Mouse (Mus musculus) kidney, postnatal 0 days (tissue): ENCODE measurements around the gene Fnbp4. TPM values are rescaled to one million over a fixed set of nuclear protein-coding genes. Genes with fewer than 3 reads are reported as not detected.

Experiments used
- ATAC-seq: fragments of 200-750 bp; cut with Nextera tagmentation; replicated peaks from 2 replicates; pipeline ENCODE4 v1.8.0; 2017; ENCODE audit warnings: low read depth, moderate number of reproducible peaks, moderate TSS enrichment, moderate library complexity; ENCODE audit not compliant: low FRiP score
- DNase-seq: peaks from one replicate; pipeline ENCODE4 v3.0.0-alpha.2; 2016; ENCODE audit warnings: low spot score
- H3K27ac ChIP-seq: fragments of 300-500 bp; sonication (generic); 2 replicates; pipeline ENCODE4 v1.5.1; 2014; ENCODE audit warnings: mild to moderate bottlenecking
- H3K27me3 ChIP-seq: fragments of 300-500 bp; sonication (generic); 2 replicates; pipeline ENCODE4 v1.6.1; 2014; ENCODE audit warnings: low read length, mixed read lengths; ENCODE audit not compliant: insufficient read depth
- H3K36me3 ChIP-seq: fragments of 300-500 bp; sonication (generic); 2 replicates; pipeline ENCODE4 v1.6.1; 2014; ENCODE audit warnings: low read length, mixed read lengths; ENCODE audit not compliant: insufficient read depth
- H3K4me1 ChIP-seq: fragments of 300-500 bp; sonication (generic); replicated peaks from 2 replicates; pipeline ENCODE4 v1.6.1; 2014; ENCODE audit warnings: antibody characterized with exemption, low read length, mixed read lengths; ENCODE audit not compliant: insufficient read depth
- H3K4me2 ChIP-seq: fragments of 300-500 bp; sonication (generic); 2 replicates; pipeline ENCODE4 v1.6.1; 2014; ENCODE audit warnings: mild to moderate bottlenecking, low read length, moderate library complexity, mixed read lengths
- H3K4me3 ChIP-seq: fragments of 300-500 bp; sonication (generic); replicated peaks from 2 replicates; pipeline ENCODE4 v1.5.1; 2014; ENCODE audit warnings: low read depth, low read length
- H3K9ac ChIP-seq: fragments of 300-500 bp; sonication (generic); 2 replicates; pipeline ENCODE4 v1.6.1; 2014; ENCODE audit warnings: low read depth, low read length
- H3K9me3 ChIP-seq: fragments of 300-500 bp; sonication (generic); replicated peaks from 2 replicates; pipeline ENCODE4 v1.6.1; 2016; ENCODE audit warnings: low read length, inconsistent platforms, mixed read lengths
- CTCF ChIP-seq: IDR thresholded peaks from 2 replicates; pipeline ENCODE4 v1.5.1; 2016; ENCODE audit warnings: antibody characterized with exemption, low read depth, mild to moderate bottlenecking, moderate library complexity
- WGBS: fragments of 180-500 bp; shearing (Covaris S2); extraction: QIAGEN DNeasy Blood & Tissue Kit; methylation state at CpG from one replicate; pipeline ENCODE4 v1.1.7; 2014; 5-methylcytosine and 5-hydroxymethylcytosine counted together
- polyA plus RNA-seq: library from polyadenylated mRNA; unstranded; fragments of >200 nt; fragmentation: Nextera tagmentation; extraction: Ambion mirVana; gene quantifications from 2 replicates; pipeline ENCODE4 v1.2.1, GENCODE M21; 2015

Fnbp4 gene
- 44.2 and 52.7 TPM in 2 replicates for polyA plus RNA-seq

DNA sequence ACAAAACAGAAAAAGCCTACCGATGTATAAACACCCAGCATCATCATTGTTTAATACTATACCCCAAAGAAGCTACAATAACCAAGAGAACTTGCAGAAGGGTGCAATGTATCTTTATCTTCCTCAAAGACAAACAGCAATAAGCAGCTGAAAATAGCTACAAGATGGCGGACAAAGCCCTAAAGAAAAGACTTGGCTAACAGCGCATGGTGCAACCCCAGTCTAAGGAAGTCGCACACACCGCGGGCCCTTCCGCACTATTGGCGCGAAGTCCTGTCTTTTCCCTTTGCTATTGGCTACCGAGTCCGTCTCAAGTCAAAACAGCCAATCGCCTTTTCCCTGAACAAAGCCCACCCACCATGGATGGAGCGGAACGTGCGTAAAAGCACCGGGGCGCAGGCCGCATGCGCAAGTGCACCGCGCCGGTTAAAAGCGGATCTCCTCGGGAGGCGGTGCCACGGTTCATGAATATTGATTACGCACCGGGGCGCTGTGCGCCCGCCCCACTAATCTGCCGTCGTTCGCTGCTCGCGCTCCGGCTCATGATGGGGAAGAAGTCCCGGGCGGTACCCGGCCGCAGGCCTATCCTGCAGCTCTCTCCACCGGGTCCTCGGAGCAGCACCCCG is at the start of gene Fnbp4:
Gene Fnbp4, plus strand, starts transcription at position 318 of the 626 bp plus-strand sequence.
- Histone ChIP-seq H3K27ac (peak within 1 kb of the TSS; percentile 99), H3K9ac (peak within 1 kb of the TSS; percentile 97), H3K36me3 (no peaks in the 10 kb centered on the region), H3K4me3 (peak within 1 kb of the TSS; percentile 98), H3K4me2 (peak within 1 kb of the TSS; percentile 75), H3K4me1 (no peaks in the 10 kb centered on the region), H3K27me3 (no peaks in the 10 kb centered on the region), H3K9me3 (no peaks in the 10 kb centered on the region)
- peak; percentile 100 for ATAC-seq
- peak; percentile 23; the same call in 1 of the 2 replicates for TF ChIP-seq CTCF
- WGBS: under 1% methylated on average over 44 of the region's 44 CpGs
- peak; percentile 100 for DNase-seq

DNA sequence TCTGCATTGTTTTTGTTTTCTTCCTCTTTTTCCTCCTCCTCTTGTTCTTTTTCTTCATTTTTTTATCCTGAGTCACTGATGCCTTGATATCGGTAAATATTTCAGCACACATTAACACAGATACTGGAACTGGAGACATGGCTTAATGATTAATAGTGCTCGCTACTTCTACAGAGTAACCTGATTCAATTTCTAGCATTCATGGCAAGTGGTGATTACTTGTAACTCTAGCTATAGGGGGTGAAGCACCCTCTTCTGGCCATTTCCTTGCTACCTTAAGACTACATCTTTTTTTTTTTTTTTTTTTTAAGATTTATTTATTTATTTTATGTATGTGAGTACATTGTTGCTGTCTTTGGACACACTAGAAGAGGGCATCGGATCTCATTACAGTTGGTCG is 44.2 kb upstream of the Fnbp4 start:
- no peak overlapping the region for H3K4me2 ChIP-seq
- H3K9ac ChIP-seq: no peak overlapping the region
- no peaks in the 10 kb centered on the region for H3K4me1 ChIP-seq
- peak; percentile 35 for DNase-seq
- no peak; the same call in 1 of the 2 replicates for ATAC-seq
- H3K4me3 ChIP-seq: no peak overlapping the region
- peaks cover 54% of the 10 kb centered on the region for H3K36me3 ChIP-seq
- no peaks in the 10 kb centered on the region for H3K9me3 ChIP-seq
- TF ChIP-seq CTCF: peak; percentile 48
- no peaks in the 10 kb centered on the region for H3K27me3 ChIP-seq
- WGBS: 75% methylated on average over 4 of the region's 4 CpGs
- H3K27ac ChIP-seq: no peak overlapping the region

DNA sequence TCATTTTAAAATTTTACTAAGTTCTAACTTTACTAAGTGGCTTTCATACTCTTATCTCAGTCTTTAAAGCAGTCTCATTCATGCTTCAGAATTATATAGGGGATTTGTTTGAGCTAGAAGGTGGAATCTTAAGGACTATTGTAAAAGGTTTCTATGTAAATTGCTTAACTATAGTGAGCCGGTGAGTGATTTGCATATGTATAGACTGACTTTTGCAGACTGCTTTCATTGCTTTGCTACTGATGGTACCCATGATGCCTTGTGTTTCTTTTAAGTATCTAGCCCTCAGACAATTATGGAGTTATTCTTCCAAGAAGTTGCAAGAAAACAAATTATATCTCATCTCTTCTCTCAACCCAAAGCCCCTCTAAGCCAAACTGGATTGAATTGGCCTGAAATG is 36.6 kb upstream of the Fnbp4 start:
- no peak for TF ChIP-seq CTCF
- WGBS: 76% methylated on average over 1 of the region's 1 CpGs

GRCm38 (mm10) chr2:90715555-90716092 is 29.5 kb upstream of the Fnbp4 start:
- DNase-seq: no peak
- Histone ChIP-seq H3K4me2 (no peak overlapping the region), H3K9me3 (no peaks in the 10 kb centered on the region), H3K36me3 (peaks cover 57% of the 10 kb centered on the region), H3K27ac (no peak overlapping the region), H3K4me1 (no peaks in the 10 kb centered on the region), H3K4me3 (no peak overlapping the region), H3K9ac (no peak overlapping the region), H3K27me3 (no peaks in the 10 kb centered on the region)
- no peak for ATAC-seq
- 93% methylated on average over 7 of the region's 7 CpGs for WGBS
- no peak for TF ChIP-seq CTCF

More for the DNA sequence above, 36.6 kb upstream of the Fnbp4 start:
- no peak overlapping the region for H3K27ac ChIP-seq
- H3K9me3 ChIP-seq: no peaks in the 10 kb centered on the region
- no peaks in the 10 kb centered on the region for H3K27me3 ChIP-seq
- DNase-seq (no peak), ATAC-seq (no peak)
- H3K4me1 ChIP-seq: no peaks in the 10 kb centered on the region
- H3K4me2 ChIP-seq: no peak overlapping the region
- peaks cover 60% of the 10 kb centered on the region for H3K36me3 ChIP-seq
- no peak overlapping the region for H3K9ac ChIP-seq
- H3K4me3 ChIP-seq: no peak overlapping the region

GRCm38 (mm10) chr2:90717366-90717765 is 27.8 kb upstream of the Fnbp4 start:
- WGBS: 79% methylated on average over 4 of the region's 4 CpGs
- DNase-seq (no peak), ATAC-seq (no peak)
- H3K4me3 ChIP-seq: no peak overlapping the region
- H3K9me3 ChIP-seq: no peaks in the 10 kb centered on the region
- no peak overlapping the region for H3K4me2 ChIP-seq
- H3K27ac ChIP-seq: no peak overlapping the region
- H3K36me3 ChIP-seq: peaks cover 56% of the 10 kb centered on the region
- H3K27me3 ChIP-seq: no peaks in the 10 kb centered on the region
- TF ChIP-seq CTCF: no peak
- H3K9ac ChIP-seq: no peak overlapping the region
- H3K4me1 ChIP-seq: no peaks in the 10 kb centered on the region

DNA sequence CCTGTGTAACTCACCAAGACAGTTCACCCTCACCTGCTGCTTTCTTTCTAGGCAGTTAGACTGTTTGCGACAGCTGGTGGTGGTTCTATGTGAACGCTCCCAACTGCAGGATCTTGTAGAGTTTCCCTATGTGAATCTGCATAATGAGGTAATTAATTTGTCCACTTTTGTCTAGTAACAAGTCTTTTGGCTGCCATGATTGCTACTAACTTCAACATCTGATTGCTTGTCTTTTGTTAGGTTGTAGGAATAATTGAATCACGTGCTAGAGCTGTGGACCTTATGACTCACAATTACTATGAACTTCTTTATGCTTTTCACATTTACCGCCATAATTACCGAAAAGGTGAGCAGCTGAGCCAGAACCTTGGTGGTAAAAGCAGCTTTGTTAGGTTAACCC is 27.2 kb upstream of the Fnbp4 start:
- Histone ChIP-seq H3K27me3 (no peaks in the 10 kb centered on the region), H3K4me2 (no peak overlapping the region), H3K27ac (no peak overlapping the region), H3K9me3 (no peaks in the 10 kb centered on the region), H3K36me3 (peaks cover 50% of the 10 kb centered on the region), H3K4me1 (no peaks in the 10 kb centered on the region), H3K4me3 (no peak overlapping the region), H3K9ac (no peak overlapping the region)
- ATAC-seq (no peak), DNase-seq (no peak)
- WGBS: 96% methylated on average over 5 of the region's 5 CpGs
- no peak for TF ChIP-seq CTCF

- WGBS: 95% methylated on average over 3 of the region's 3 CpGs
- no peak overlapping the region for H3K4me3 ChIP-seq
- H3K4me1 ChIP-seq: no peaks in the 10 kb centered on the region
- H3K4me2 ChIP-seq: no peak overlapping the region
- TF ChIP-seq CTCF: no peak
- no peak for ATAC-seq
- no peak overlapping the region for H3K27ac ChIP-seq
- DNase-seq: no peak
- H3K27me3 ChIP-seq: no peaks in the 10 kb centered on the region
- no peaks in the 10 kb centered on the region for H3K9me3 ChIP-seq
- H3K9ac ChIP-seq: no peak overlapping the region
- H3K36me3 ChIP-seq: peaks cover 40% of the 10 kb centered on the region
Observed at GRCm38 (mm10) chr2:90726818-90727217, 18.4 kb upstream of the Fnbp4 start.
